Mouse (Mus musculus): Measurements from ENCODE around the gene Pdgfa. TPM values are rescaled to one million over a fixed set of nuclear protein-coding genes. Genes with fewer than 3 reads are reported as not detected.

Pdgfa gene
- polyA plus RNA-seq, 2 experiments from 2014 or later = not detected

GRCm38 (mm10) chr5:138952969-138953368 lies 44.2 kb downstream of the Pdgfa start:
- ATAC-seq = no peak

- ATAC-seq = no peak
These were observed 45.9 kb downstream of the Pdgfa start for GRCm38 (mm10) chr5:138951305-138951704.

- ATAC-seq = no peak
These were observed 48.0 kb downstream of the Pdgfa start for GRCm38 (mm10) chr5:138949165-138949564.

DNA sequence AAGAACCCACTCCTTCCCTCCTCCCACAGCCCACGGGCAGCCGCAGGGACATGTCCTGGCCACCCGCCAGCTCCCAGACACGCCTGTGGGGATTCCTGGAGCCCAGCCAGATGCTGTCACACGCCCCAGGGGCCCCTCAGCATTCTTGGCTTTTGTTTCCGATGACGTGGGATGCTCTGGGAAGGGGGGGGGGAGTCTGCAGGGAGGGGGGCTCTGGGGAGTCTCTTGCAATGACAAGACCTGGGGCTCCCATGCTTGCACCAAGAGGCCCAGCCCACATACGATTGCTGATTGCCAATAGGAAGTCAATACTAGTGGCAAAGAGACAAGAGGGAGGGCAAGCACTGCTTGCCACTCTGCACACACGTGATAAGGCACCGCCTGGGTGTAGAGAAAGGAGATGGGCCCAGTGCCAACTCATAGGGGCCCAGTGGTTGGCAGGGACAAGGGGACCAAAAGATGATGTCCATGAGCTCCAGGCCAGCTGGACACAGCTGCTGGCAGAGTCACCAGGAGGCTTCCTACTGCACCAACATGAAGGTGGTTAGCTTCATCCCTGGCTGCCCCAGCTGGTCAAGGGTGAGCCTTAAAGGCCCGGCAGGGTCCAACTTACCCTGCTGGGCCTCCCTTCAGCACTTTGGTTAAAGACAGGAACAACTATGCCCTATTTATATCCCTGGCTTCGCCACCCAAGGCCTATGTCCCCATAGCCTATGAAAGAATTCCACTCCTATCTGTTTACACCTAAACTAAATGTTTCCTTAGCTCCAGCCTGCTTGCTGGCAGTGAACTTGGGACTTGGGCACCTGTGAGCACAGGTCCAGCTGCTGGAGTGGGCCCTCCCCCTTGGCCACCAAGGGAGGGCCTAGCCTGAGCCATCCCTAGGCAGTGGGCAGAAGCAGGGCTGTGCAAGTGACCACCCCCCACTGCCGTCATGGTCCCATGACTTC lies 48.9 kb downstream of the Pdgfa start:
- no peak for ATAC-seq

GRCm38 (mm10) chr5:138947487-138947886 lies 49.7 kb downstream of the Pdgfa start:
- no peak for ATAC-seq

DNA sequence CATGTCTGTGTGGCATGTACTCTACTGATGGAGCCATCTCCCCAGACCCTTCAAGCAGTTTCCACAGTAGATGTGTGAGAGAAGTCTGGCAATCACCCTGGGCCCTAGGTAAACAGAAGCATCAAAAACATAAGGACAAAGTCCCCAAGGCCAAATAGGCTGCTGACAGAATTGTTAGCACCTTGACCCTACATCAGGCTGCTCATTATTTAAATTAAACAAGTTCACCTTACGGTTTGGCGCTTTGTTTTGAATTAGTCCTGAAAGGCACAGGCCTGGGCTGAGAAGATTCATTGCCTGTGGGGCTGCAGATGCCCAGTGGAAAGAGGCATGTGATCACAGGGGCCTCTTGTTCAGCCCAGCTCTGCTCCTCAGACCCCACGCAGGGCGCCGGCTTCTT lies 50.2 kb downstream of the Pdgfa start:
- ATAC-seq = no peak

- no peak for ATAC-seq
These were observed 52.2 kb downstream of the Pdgfa start for GRCm38 (mm10) chr5:138945011-138945410.

DNA sequence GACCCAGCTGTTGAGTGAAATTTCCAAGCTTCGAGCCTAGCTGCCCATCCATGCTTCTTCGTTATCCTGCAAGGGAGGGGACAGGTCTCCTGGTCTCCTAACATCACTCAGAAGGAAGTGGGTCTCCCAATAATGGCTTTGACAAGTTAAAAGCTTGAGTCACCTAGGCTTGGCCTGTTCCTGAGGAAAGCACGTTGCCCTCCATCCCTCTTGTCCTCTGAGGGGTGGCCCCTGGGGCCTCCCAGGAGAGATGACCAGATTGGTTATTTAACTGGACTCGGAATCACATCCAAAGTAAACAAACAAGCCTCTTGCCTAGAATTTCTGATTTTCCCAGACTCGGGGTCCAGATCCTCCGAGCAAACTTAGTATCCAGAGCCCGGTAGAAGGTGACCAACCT lies 52.6 kb downstream of the Pdgfa start:
- no peak for ATAC-seq

DNA sequence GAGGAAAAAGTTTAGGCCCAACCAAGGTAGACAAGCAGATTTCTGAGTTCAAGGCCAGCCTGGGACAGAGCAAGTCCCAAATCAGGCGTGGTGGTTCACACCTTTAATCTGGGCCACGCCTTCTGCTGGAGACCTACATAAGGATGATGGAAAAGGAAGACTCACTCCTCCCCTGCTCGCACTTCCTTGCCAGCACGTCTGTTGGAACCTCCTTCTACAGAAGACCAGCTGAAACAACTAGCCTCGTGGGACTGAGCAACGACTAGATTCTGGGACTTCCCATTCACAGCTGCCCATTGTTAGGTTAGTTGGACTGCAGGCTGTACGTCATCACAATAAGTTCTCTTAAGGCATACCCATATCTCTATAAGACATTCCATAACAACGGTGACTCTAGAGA lies 55.3 kb downstream of the Pdgfa start:
- ATAC-seq = no peak

DNA sequence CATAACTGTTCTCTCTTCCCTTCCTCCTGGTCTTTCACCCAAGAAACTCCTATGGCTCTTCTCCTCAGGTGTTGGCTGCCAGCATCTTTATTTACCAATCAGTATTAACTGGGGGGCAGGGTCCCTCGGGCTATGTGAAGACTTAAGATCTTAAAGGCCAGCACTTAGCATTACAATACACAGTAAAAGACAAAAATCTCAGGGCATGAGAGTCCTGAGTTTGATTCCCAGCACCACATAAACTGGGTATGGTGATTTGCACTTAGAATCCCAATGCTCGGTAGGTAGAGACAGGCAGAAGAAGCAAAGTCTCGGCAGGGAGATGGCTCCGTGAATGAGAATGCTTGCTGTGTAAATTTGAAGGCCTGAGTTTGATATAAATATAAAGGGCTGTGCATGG lies 56.6 kb downstream of the Pdgfa start:
- ATAC-seq = no peak

- ATAC-seq = no peak
These were observed 58.5 kb downstream of the Pdgfa start for GRCm38 (mm10) chr5:138938572-138939163.

GRCm38 (mm10) chr5:138936399-138937089 lies 60.6 kb downstream of the Pdgfa start:
- ATAC-seq = no peak

DNA sequence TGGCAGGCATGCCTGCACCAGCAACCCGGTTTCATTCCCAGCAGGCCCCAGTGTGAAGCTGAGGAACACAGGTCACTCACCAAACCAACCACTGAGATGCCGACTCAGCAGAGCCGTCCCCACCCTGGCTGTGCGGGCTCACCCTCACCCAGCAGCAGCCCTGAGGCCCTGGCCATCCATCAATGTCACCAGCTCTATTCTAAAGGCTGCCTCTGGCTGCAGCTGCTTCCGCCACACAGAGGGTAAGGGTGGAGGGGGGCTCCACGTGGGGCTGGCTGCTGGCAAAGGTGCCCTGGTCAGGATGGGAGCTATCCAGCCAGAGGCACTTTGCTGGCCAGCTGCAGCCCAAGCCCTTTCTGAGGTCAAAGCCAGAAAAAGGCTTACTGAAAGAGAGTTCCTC lies 62.6 kb downstream of the Pdgfa start:
- no peak for ATAC-seq

GRCm38 (mm10) chr5:138932460-138933432 lies 64.4 kb downstream of the Pdgfa start:
- ATAC-seq = no peak

DNA sequence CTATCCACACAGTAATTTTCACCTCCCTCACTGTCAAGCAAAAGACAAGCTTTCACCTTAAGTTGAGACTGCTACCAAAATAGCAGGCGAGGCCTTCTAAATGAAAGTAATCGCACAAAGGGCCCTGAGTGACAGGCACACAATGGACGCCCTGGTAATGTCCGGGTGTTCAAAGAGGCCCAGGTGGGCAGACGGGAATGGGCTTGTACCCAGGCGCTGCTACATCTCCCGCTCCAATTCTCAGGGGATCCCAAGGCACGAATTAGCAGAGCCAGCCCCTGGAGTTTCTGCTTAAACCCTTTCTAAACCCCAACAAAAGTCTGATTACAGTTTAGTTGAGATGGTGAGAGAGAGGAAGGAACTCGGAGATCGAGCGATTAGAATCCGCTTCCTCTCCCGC lies 65.3 kb downstream of the Pdgfa start:
- no peak for ATAC-seq

DNA sequence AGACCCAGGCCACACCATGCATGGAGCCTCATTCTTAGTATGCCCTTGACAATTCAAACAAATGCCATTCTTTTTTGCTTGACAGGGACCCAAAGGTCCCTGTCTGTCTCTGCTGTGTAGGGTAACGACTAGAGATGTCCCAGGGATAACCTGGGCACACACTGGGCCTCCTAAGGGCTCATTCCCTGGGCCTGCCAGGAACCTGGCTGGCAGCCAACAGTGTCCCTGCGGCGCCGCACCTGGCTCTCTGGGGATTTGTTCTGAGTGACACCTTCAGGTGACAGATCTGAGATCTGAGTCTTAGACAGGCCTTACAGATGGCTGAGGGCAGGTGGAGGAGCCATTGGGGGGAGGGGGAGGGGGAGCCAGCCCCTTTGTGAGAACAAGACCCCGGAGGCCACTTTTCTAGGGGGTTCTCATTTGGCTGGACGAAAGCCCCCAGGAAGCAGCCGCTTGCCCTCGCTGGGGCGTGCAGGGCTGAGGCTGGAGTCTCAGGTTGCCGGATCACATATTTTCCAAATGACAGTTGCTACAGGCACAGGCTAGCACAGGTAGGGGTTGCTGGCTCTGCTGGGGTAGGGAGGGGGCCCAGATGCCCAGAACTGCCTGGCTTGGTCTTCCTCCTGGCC lies 67.2 kb downstream of the Pdgfa start:
- ATAC-seq = no peak

Other genes starting within 250 kb of the Pdgfa start
- not detected for gene Fam20c, start 242.9 kb downstream of the Pdgfa start, polyA plus RNA-seq (2017; shearing (Covaris generic))
- not detected for gene Gm5294, start 177.3 kb downstream of the Pdgfa start, polyA plus RNA-seq (2017; shearing (Covaris generic))
- gene Prkar1b, start 152.6 kb upstream of the Pdgfa start, polyA plus RNA-seq (2017; shearing (Covaris generic)) = 1 to 10 TPM in 1 of 2 experiments, under 1 TPM in 1; 0.98 to 3.1 TPM
- gene Dnaaf5, start 152.9 kb upstream of the Pdgfa start, polyA plus RNA-seq (2017; shearing (Covaris generic)) = 10 to 100 TPM in 1 of 2 experiments, 1 to 10 TPM in 1; 8.2 to 16.0 TPM
- gene Sun1, start 203.3 kb upstream of the Pdgfa start, polyA plus RNA-seq (2017; shearing (Covaris generic)) = 10 to 100 TPM; 36.2 to 64.2 TPM

Data from CD4-positive, CD25-positive, alpha-beta regulatory T cell, adult 4 months (primary cell).